Mouse (Mus musculus) megakaryocyte-erythroid progenitor cell, adult 5-6 weeks (primary cell): ENCODE results near the gene Gm49486. TPM values are rescaled to one million over a fixed set of nuclear protein-coding genes. Genes with fewer than 3 reads are reported as not detected.

Experiments
- ATAC-seq: replicated peaks from 2 replicates; pipeline ENCODE4 v1.8.0; 2016; ENCODE audit warnings: mild to moderate bottlenecking, inconsistent platforms; ENCODE audit not compliant: severe bottlenecking, poor library complexity, low FRiP score, low TSS enrichment
- total RNA-seq, 2 experiments: library from RNA; stranded (forward) in 1 of 2; stranded (reverse) in 1 of 2; fragments of 200-1000, 215-1000 nt in 1 of 2; fragments of >200 nt in 1 of 2; fragmentation: Nextera tagmentation in 1 of 2; gene quantifications; 2 replicates each; pipeline ENCODE4 v1.2.3; 2014 to 2017

The Gm49486 gene
- total RNA-seq, 2 experiments from 2014 or later, result not detected

DNA sequence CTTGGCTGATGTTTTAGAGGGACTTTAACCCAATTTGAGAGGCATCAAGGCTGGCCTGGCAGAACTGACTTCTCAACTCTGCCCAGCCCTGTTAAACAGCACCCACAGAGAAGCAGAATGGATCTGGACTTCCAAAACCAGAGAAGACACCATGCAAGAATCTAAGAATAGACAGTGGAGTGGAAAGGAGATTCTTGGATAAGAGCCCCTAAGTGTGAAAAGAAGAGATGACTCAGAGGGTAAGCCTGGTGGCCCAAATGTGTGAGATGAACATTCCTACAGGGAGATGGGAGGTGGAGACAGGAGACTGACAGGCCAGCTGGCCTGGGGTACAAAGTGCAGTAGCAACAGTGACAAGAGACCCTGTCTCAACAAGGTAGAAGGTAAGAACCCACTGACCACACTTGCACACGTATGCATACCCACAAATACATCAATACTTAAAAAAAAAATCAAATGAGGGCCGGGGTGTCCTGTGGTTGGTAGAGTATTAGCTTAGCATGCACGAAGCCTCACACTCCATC, 33.7 kb downstream of the Gm49486 start:
- no peak for ATAC-seq

DNA sequence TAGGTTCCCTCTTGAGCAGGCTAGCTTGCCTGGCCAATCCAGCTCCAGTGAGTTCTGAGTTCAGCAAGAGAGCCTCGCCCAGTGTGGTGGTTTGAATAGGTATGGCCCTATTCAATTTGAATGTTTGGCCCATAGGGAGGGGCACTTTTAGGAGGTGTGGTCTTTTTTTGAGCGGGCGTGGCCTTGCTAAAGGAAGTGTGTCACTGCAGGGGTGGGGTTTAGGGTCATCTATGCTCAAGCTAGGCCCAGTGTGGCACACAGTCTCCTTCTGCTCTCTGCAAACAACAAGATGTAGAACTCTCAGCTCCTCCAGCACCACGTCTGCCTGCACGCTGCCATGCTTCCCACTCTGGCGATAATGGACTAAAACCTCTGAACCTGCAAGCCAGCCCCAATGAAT, 34.5 kb downstream of the Gm49486 start:
- no peak for ATAC-seq

DNA sequence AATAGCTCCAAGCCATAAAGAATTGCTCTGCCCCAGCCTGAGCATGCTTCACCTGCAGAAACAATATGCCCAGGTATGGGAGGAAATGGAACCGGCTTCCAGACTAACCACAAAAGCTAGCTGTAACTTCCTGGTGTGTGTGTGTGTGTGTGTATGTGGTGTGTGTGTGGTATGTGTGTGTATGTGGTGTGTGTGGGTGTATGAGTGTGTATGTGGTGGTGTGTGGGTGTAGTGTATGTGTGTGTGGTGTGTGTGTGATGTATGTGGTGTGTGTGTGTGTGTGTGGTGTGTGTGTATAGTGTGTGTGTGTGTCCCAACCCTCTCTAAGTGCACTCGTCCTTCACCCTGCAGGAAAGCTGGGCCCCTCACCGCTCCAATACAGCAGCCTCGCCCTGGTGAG, 36.2 kb downstream of the Gm49486 start:
- no peak for ATAC-seq

DNA sequence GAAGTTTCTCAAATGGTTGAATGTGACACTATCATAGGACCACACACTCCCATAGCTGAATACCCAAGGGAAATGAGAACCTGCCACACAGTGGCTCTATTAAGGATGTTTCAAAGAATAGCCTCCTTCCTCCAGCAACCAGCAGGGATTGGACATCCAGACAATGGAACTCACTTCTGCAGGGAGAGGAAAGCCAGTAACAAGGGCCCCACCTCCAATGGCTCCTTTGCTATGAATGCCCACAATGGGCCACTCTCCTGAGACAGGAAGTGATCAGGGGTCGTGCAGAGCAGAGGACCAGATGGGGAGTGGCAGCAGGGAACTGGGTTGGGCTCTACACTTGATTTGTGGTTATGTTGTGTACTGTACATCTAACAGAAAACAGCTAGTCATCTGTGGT, 39.3 kb downstream of the Gm49486 start:
- ATAC-seq, result no peak

DNA sequence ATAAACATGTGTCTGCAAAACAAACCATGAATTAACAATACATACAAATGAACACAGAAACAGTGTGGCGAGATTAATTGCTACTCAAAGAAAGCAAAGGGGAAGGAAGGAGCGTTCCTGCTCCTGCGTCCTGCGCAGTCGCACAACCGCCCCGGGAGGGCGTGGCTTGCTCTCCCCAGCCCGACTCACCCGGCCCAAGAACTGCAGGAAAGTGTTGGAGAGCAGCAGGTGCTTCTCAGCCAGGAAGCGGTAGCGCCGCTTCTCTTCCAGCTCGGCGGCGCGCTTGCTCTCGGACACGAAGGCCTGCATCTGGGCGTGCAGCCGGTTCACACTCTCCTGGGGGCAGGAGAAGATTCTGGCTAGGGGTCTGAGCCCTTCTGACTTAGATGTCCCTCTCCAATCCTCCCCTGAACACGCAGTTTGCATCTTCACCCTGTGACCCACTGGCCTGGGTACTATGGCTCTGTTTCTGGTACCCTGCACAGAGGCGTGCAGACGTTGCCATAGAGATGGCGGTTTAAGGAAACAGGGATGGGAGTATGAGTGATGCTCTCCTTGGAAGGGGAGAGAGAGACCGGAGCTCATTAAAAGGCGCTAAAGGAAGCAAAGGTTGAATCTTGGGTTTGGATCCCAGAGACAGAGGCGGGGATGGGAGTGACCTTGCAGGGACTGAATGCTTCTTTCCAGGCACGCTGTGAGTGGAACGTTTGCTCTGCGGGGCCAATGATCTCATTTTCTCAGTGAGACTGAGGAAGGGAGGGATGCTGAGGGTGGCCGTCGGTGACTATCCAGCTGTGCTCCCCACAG, 41.3 kb downstream of the Gm49486 start:
- ATAC-seq, result peak; percentile 90

DNA sequence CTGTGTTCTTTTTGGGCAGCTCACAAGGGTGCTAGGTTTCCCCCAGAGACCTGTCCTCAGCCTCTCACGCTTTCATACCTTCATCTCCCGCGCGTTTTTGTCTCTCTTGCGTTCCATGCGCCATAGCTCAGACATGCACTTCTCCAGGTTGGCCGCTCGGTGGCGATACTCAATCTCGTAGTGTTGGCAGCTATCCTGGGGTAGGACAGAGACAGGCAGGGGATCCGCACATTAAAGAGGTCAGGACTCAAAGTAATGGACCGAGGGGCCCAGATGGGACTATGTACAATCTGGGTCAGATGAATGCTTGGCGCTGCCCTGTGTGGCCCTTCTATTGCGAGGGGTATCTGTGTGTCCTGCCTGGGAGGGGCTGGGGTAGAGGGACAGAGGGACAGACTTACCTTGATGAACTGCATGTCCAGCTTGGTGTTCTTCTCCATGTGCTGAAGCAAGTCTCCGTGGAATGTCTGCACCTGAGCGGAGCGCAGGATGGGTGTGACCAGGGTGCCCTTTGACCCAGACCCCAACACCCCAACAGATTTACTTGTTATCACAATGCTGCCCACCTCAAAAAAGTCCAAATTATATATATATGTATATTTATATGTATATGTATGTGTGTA, 42.0 kb downstream of the Gm49486 start:
- peak; percentile 77 for ATAC-seq

DNA sequence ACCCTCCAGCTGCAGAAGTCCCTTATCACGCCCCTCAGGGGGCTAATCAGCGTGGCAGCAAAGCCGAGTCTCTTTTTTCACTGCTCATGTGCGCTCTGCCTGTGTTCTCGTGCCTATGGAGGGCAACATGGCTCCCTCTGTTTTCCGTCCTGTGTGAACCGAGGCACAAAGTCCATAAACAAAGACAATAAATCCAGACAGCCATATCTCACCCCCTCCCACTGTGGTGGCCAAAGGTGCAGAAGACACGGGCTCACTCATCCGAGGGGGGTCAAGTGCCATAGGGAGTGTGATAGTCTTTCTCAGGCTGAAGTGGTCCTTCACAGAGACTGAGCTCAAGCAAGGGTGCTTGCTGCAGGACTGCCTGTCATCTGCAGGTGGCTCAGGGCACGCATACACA, 43.8 kb downstream of the Gm49486 start:
- ATAC-seq, result no peak

DNA sequence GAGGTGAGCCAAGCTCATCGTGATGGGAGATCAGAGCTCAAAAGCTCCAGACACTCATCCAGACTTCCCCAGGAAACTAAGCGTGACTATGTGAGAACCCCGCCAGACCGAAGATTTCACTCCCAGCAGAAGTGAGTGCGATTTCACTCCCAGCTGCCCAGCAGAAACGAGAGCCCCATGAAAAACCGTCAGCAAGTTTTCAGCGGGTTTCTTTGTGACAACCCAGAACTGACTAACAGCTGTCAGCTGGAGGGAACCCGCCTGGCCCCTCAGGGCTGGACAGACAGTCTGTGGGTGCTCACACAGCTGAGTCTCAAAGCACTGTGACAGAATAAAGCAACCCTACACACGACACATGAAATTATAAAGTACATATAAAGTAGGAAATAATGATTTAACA, 48.5 kb downstream of the Gm49486 start:
- no peak for ATAC-seq

DNA sequence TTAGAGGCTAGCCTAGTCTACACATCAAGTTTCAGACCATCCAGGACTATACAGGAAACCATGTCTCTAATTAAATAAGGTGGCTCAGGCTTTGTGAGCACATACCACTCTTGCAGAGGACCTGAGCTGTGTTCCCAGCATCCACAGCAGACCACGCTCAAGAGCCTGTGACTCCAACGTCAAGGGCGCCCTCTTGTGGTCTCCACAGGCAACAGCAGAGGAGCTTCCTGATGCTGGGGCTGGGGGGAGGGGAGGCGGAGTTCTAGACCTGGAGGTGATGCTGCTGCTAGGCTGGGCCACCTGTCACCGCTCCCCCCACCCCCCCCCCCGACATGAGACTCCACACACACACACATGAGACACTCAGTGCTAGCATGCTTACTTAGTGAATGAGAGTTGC, 51.0 kb downstream of the Gm49486 start:
- 0 out of 2 replicates have a peak, but pooled peaks have one; percentile 39 for ATAC-seq

DNA sequence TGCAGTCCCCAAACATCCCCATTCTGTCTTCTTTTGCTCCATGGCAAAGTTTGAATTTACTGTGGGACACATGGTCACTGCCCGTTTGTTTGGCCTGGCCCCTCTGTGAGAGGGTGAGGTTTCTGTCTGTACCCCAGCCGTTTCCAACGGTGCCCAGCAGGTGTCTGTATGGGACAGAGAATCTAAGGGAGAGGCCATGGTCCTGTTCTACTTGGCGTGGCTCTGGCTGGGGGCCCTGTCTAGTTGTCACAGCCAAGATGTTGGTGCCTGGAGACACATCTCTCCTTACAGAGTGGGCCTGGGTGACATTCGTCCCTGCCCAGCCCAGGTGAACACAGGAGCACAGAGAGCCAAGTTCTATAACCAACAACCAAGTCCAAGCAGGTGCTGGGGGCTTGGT, 51.7 kb downstream of the Gm49486 start:
- no peak for ATAC-seq

DNA sequence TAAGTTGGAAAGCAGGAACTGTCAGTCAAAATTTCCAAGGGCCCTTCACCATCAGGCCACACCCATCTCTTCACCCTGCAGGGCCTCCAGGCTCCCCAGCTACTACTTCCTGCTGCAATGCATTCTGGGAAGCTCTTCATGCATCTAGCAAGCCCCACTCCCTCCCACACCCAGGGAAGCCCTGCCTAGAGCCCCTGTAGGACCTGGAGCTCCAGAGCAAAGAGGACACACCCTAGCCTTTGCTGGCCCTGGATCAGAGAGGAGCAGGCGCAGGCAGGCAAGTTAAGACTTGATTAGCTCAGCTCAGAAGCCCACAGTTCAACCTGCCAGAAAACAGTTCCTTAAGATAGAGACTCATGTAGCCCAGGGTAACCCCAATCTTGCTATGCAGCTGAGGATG, 52.2 kb downstream of the Gm49486 start:
- peak; percentile 78 for ATAC-seq

DNA sequence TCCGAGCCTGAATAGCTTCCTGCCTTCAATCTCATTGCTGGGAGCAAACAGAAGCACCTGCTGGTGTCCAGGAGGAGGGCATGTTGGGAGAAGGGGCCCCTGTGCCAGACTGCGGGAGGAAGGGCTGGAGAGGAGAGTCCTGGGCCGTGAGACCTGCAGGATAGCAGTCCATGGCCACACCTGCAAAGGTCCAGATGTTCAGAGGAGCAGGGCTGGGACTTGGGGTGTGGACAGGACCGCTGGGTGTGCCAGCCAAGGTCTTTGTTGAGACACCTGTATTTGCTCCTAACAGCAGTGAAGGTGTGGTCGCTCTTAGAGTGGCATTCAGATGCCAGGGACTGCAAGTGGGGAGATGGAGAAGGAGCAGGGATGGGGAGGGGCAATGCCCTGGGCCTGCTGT, 53.2 kb downstream of the Gm49486 start:
- ATAC-seq, result no peak

DNA sequence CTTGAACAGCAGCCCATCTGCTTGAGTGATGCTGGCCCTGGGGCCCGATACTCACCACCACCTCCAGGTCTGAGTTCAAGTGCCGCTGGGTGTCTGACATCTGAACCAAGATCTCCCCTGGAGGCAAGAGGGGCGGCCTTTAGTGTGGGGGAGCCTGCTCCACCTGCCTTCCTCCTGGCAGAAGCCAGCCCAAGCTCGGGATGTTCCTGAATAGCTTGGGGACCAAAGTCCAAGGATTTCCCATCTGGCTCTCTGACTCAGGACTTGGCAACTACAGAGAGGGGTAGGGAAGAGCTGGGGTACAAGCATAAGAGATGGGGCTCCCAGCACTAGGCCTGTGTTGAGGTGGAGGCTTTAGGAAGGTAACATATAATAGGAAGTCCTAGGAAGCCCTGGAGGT, 54.2 kb downstream of the Gm49486 start:
- ATAC-seq, result no peak

DNA sequence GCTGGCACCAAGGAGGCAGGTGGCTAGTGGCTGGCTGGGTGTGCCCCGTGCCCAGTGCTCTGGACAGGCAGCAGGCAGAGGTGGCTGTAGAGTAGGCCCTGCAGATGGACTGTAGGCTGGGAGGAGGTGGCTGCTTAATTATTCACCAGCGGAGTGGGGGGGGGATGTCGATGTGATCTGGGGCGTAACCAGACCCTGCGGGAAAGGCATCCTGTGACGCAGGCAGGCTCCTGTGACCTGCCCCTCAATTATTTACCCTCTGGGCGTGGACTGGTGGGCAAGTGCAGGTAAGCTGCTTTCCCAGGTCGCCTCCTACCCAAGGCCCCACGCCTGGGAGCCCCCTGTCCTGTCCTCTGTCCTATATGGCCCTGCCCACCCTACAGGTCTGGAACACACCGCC, 56.2 kb downstream of the Gm49486 start, which contains the start of gene Baiap2l2:
Baiap2l2 (minus strand) TSS at position 139 of the 400 bp plus-strand sequence.
- ATAC-seq, result no peak

DNA sequence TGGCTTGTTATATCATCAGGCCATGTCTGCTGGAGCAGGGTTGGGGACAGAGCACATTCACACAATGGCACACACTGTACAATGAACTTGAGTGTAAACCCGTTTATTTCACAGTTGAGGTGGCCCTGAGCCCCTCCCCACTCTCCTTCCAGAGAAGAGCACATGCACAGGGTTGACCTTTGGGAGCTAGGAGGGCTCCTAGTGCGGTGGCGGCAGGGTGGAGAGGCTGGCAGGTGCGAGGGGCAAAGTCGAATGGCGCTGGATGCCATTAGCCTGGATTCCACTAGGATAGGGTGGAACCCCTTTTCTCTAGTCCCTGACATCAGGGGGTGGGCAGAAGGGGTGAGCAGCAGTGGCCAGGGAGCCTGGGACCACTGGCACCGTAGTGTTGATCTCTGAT, 57.0 kb downstream of the Gm49486 start:
- ATAC-seq, result no peak

DNA sequence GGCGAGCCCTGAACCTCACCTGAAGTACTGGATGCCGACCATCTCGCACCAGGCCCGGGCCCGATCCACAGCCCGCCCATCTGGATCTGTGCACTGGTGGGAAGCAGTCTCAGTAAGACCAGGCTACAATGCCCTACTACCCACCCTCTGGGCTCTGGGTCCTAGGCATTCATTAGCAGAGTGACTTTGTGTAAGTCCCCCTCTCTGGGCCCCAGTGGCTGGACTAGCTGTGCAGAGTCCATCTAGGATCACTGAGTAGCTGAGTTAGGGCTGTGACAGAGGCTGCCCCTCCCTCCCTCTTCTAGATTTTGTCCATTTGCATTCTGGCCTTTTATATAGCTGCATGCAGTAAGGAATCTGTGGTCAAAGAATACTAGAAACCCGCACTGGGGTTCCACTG, 57.9 kb downstream of the Gm49486 start:
- no peak for ATAC-seq

DNA sequence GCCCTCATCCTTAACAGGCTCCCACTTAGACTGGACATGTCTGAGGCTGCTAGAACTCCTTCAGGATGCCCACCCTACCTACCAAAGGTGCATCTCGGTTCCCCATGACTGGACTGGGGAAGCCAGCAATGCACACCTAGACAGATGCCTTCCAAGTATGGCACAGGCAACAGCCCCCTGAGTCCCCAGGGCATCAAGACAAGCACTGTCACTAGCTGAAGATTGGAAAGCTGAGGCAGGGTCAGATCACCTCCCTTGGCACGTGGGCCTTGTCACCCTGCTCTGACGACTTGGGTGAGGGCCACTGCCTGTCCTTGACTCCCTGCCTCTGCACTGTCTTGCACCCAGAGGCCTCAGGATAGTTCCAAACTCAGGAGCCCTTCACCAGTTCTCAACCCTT, 59.2 kb downstream of the Gm49486 start:
- ATAC-seq, result no peak

DNA sequence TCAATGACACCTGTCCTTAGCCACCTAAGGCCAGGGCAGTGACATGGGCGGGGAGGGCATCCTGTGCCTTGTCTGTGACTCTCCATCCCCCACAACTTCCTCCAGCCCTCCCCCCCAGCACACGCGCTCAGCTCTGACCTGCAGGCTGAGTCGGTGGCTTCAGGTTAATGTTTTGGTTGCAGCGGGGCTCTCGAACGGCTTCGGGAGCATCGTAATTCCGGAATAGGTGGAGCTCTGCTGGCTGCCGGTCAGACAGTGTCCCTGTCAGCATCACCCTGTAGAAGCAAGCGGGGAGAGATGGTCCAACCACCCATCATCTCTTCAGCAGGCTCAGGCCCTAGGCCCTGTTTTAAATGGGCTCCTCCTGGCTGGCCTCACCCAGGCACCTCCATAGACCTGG, 60.2 kb downstream of the Gm49486 start:
- no peak for ATAC-seq

DNA sequence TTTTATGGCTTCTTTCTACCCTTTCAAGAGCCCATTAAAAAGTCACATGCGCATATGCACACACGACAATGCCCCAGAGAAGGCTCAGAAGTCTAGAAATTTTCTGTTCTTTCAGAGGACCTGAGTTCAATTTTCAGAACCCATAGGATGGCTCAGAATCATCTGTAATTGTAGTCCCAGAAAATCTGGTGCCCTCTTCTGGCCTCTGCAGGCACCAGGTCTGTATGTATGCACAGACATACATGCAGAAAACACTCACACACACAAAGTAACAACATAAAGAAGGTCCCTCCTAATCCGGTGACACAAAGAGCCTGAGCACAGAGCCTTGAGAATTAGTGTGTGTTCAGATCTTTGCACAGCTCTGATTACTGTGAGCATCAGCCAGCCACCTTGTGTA, 61.1 kb downstream of the Gm49486 start:
- no peak for ATAC-seq

DNA sequence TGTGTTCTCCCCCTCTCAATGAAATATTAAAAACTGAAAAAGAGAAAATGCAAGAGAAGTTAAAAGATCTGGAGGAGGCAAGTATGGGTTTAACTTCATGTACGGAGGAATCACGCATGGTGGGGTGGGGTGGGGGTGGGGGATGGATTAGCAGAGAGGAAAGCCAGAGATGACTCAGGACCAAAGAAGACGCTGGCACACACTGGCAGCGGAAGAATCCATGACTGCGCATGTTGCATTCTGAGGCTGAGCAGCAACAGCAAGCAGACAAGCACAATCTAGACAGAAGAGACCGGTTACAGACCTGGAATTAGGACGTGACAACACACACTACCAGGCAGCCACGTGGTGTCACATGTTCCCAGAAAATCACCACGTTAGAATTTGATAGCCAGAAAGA, 63.6 kb downstream of the Gm49486 start:
- ATAC-seq, result no peak

DNA sequence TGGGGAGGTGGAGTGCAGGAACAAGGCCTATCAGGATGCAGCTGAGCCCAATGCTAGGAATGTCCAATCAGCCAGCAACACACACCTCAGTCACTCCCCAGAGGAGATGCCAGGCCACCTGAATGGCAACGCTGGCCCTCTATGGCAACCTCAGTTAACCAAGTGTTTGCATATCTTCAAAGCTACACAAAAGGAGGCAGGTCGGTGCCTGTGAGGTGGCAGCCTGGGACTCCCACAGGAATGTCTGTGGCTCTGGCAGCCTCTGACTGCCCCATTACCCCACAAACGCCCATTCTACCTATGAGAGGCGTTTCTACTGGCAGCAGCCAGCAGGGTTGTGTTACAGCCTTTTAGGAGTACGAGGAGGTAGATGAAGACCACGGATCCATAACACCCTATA, 69.4 kb downstream of the Gm49486 start:
- no peak for ATAC-seq
